Mouse (Mus musculus): ENCODE results near the gene Kdm5b.

DNA sequence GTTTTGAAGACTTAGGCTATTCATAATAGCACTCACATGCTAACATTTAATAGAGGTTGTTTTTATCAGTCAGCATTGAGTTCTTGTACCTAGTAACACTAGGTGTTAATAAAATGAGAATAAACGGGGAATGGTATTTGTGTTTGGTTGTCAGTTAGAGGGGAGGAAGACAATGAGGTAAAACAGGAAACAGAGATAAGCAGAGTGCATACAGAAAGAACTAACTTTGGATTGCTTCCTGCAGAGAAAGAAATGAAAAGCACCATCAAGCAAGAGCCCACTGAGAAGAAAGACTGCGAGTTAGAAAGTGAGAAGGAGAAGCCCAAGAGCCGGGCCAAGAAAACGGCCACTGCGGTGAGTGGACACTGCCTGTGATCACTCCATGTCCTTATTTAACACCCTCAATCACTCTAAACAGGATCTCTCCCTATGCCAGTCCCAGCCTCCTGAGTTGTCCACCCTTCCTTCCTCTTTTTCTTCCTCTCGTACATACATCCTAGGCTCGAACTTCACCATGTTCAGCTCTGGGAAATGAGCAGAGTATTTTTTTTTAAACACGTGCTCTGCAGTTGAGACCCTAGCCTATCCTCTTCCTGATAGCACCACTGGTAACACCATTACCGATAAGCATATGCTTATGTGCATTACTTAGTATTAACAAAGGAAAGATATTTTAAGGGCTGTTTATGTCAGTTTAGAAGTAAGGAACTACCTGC, 37.5 kb downstream of the Kdm5b start:
- TF ChIP-seq CTCF (IDR thresholded peaks at IDR 0.05; ENCODE audit: extremely low read depth, insufficient read length, insufficient replicate concordance, low read depth, low read length) (no peak), POLR2A (IDR thresholded peaks at IDR 0.05; ENCODE audit: low read depth, low read length) (no peak)
